Mouse (Mus musculus): Measurements from ENCODE around the gene Cbx4. TPM values are rescaled to one million over a fixed set of nuclear protein-coding genes. Genes with fewer than 3 reads are reported as not detected.

The Cbx4 gene
- polyA plus RNA-seq, 1 experiment from 2014 or later: 11.3 TPM

DNA sequence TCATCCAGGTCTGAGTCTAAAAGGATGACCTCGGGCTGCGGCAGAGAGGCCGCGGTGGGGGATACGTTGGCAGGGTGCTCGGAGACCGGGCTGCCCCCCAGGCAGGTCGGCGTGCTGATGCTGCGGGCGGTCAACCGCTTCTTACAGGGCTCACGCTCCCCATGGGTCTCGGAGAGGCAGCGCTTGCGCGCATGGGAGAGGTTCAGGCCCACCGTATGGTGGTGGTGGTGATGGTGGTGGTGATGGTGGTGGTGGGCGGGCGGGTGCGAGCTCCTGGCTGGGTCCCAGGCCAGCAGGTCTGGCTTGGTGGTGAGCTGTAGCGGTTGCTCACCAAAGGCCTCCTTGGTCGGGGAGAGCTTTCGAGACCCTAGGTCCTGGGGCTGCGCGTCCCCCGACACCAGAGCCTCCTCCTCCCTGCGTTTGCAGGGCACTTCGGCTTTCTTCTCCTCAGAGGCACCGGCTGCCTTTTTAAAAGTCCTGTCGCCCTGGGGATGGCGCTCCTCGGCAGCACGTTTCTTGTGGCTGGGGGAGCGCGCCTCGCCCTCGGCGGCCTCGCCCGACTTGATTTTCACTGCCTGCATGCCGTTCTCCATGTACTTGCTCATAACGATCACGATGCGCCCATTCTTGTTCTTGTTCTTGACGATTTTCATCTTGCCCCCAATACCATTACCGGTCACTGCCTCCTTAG is 4.7 kb downstream of the Cbx4 start:
- Histone ChIP-seq H3K9me3 (no peaks in the 10 kb centered on the region), H3K4me3 (peak overlapping the region; percentile 25), H3K27me3 (peaks cover 44% of the 10 kb centered on the region), H3K9ac (peak overlapping the region; percentile 25; the same call in 1 of the 2 replicates), H3K4me2 (replicated peaks) (peak overlapping the region; percentile 45), H3K36me3 (peaks cover 34% of the 10 kb centered on the region), H3K4me1 (peaks cover 65% of the 10 kb centered on the region), H3K27ac (no peak overlapping the region)
- WGBS: 28% methylated on average over 43 of the region's 47 CpGs
- ATAC-seq (ENCODE audit: low FRiP score, low read depth): no peak

GRCm38 (mm10) chr11:119080461-119081147 is 5.4 kb downstream of the Cbx4 start:
- 33% methylated on average over 33 of the region's 33 CpGs for WGBS

GRCm38 (mm10) chr11:119079445-119079837 is 6.6 kb downstream of the Cbx4 start:
- Histone ChIP-seq H3K4me3 (peak overlapping the region; percentile 25), H3K36me3 (peaks cover 34% of the 10 kb centered on the region), H3K9ac (peak overlapping the region; percentile 57), H3K4me2 (replicated peaks) (peak overlapping the region; percentile 52), H3K27ac (peak overlapping the region; percentile 39; the same call in 1 of the 2 replicates), H3K4me1 (peaks cover 60% of the 10 kb centered on the region), H3K27me3 (peaks cover 44% of the 10 kb centered on the region), H3K9me3 (no peaks in the 10 kb centered on the region)
- ATAC-seq (ENCODE audit: low FRiP score, low read depth): no peak
- 43% methylated on average over 7 of the region's 7 CpGs for WGBS

More at GRCm38 (mm10) chr11:119080461-119081147, 5.4 kb downstream of the Cbx4 start:
- H3K4me2 ChIP-seq (replicated peaks): peak overlapping the region; percentile 45
- H3K4me3 ChIP-seq: peak overlapping the region; percentile 25
- H3K27me3 ChIP-seq: peaks cover 44% of the 10 kb centered on the region
- peaks cover 65% of the 10 kb centered on the region for H3K4me1 ChIP-seq
- no peak for ATAC-seq (ENCODE audit: low FRiP score, low read depth)
- H3K27ac ChIP-seq: no peak overlapping the region
- peak overlapping the region; percentile 25; the same call in 1 of the 2 replicates for H3K9ac ChIP-seq
- H3K36me3 ChIP-seq: peaks cover 34% of the 10 kb centered on the region
- H3K9me3 ChIP-seq: no peaks in the 10 kb centered on the region

DNA sequence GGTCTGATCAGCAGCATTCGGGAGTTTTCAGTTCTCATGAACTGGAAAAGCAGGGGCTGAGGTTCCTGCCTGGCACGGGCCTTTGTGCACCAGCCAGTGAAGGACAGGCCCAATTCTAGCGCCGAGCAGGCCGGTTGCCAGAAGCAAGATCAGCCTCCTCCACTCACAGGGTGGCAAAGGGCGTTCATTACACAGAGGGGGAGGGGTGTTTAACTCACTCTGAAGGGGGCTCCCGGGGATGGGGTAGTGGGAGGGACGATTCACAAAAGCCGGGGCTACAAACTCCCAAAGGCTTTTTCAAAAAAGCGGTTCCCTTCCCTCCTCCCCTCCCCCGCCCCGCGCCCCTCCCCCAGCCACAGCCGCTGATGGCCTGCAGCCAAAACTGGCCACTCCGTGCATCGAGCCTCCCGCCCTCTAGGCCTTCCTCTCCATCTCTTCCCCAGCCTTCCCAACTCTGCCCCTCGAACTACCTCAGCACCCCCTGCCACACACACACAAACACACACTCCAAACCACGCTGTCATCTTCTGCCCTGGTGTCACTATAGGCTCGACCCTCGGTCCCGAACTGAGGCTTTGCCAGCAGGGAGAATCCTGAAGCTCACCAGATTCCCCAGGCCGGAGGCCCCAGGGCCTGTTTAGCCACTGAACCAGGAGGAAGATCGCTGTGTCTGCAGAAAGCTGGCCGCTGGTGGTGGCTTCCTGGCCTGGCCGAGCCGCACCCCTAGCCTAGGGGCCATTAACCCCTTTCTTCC is 7.2 kb downstream of the Cbx4 start:
- peaks cover 34% of the 10 kb centered on the region for H3K36me3 ChIP-seq
- peak overlapping the region; percentile 25 for H3K4me3 ChIP-seq
- no peak for ATAC-seq (ENCODE audit: low FRiP score, low read depth)
- 10% methylated on average over 24 of the region's 27 CpGs for WGBS
- peak overlapping the region; percentile 52 for H3K4me2 ChIP-seq (replicated peaks)
- peaks cover 49% of the 10 kb centered on the region for H3K27me3 ChIP-seq
- H3K4me1 ChIP-seq: peaks cover 60% of the 10 kb centered on the region
- H3K9ac ChIP-seq: peak overlapping the region; percentile 57
- H3K27ac ChIP-seq: peak overlapping the region; percentile 39; the same call in 1 of the 2 replicates
- H3K9me3 ChIP-seq: no peaks in the 10 kb centered on the region

DNA sequence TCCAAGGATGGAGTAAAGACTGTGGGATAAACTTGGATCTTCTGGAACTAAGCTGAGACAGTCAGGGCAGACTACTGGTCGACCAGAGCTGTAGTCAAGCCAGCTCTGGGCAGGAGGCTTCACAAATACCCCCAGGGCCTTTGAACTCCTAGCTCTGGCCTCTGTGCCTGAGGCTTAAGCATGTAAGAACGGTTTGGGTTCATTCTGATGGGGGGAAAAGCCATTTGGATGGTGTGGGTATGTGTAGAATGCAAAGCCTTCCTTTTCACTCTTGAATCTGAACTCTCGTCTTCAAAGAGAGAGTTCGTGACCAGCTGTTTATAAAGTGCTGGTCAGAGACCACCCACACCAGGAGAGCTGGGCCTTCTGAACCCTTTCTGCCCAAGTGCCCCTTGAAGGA is 8.3 kb downstream of the Cbx4 start:
- H3K9me3 ChIP-seq: no peaks in the 10 kb centered on the region
- no peak overlapping the region for H3K4me2 ChIP-seq (replicated peaks)
- no peak for ATAC-seq (ENCODE audit: low FRiP score, low read depth)
- H3K9ac ChIP-seq: no peak overlapping the region
- H3K4me3 ChIP-seq: no peak overlapping the region
- peaks cover 44% of the 10 kb centered on the region for H3K27me3 ChIP-seq
- peaks cover 34% of the 10 kb centered on the region for H3K36me3 ChIP-seq
- H3K27ac ChIP-seq: no peak overlapping the region
- WGBS: 68% methylated on average over 4 of the region's 4 CpGs
- peaks cover 55% of the 10 kb centered on the region for H3K4me1 ChIP-seq

DNA sequence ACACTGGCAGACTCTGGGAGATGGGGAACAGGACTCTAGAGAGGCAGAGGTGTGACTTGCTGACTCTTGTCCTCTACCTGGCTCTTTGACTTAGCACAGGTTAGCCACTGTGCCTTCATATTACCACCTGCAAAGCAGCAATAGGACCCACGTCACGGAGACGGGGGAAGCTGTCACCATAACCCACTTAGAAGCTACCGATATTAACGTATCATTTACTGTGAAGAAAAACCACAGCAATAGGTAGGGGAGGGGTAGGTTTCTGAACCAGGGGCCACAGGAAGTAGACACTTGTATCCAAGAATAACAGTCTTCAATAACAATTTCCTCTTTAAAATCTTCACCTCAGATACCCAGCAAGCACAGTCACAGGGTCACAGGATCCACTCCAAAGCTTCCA is 10.2 kb downstream of the Cbx4 start:
- peaks cover 34% of the 10 kb centered on the region for H3K27me3 ChIP-seq
- peaks cover 17% of the 10 kb centered on the region for H3K36me3 ChIP-seq
- peaks cover 35% of the 10 kb centered on the region for H3K4me1 ChIP-seq
- no peaks in the 10 kb centered on the region for H3K9me3 ChIP-seq
- no peak for ATAC-seq (ENCODE audit: low FRiP score, low read depth)
- H3K4me2 ChIP-seq (replicated peaks): no peak overlapping the region
- no peak overlapping the region for H3K27ac ChIP-seq
- no peak overlapping the region for H3K9ac ChIP-seq
- H3K4me3 ChIP-seq: no peak overlapping the region
- WGBS: 89% methylated on average over 5 of the region's 5 CpGs

DNA sequence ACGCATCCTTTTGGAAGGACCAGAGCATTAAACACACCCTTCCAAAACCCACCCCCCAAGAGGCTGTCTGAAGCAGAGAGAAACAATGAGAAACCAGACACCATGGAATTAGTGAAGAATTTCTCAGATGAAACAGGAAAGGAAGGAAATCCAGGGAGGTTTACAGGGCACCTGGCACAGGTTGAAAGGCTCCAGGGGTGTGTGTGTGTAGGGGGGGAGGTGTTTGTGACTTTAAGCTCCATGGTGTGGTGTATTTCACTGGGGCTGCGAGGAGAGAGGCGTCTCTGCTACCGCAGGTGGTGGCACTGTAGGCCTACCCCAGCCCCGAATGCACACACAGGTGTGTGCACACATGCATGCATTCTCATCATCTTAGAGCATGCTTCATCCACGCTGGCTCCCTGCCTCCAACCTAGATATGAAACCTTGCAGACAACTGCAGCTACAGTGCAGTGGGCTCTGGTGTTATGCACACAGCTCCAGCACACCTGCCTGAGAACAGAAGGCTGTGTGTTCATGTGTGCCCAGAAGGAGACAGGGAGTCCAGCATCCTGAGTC is 12.1 kb downstream of the Cbx4 start:
- no peak for ATAC-seq (ENCODE audit: low FRiP score, low read depth)
- Histone ChIP-seq H3K4me3 (no peak overlapping the region), H3K36me3 (peaks cover 7% of the 10 kb centered on the region; the same call in 1 of the 2 replicates), H3K4me2 (replicated peaks) (no peak overlapping the region), H3K27ac (no peak overlapping the region), H3K27me3 (peaks cover 18% of the 10 kb centered on the region; the same call in 1 of the 2 replicates), H3K4me1 (peaks cover 21% of the 10 kb centered on the region), H3K9ac (no peak overlapping the region), H3K9me3 (no peaks in the 10 kb centered on the region)
- WGBS: 40% methylated on average over 6 of the region's 6 CpGs

- H3K9ac ChIP-seq: no peak overlapping the region
- no peak overlapping the region for H3K4me2 ChIP-seq (replicated peaks)
- WGBS: 72% methylated on average over 6 of the region's 6 CpGs
- H3K36me3 ChIP-seq: peaks cover 5% of the 10 kb centered on the region; the same call in 1 of the 2 replicates
- H3K4me1 ChIP-seq: peaks cover 11% of the 10 kb centered on the region
- ATAC-seq (ENCODE audit: low FRiP score, low read depth): no peak
- H3K9me3 ChIP-seq: no peaks in the 10 kb centered on the region
- H3K27ac ChIP-seq: no peak overlapping the region
- H3K4me3 ChIP-seq: no peak overlapping the region
- H3K27me3 ChIP-seq: peaks cover 16% of the 10 kb centered on the region; the same call in 1 of the 2 replicates
These were observed 13.0 kb downstream of the Cbx4 start for GRCm38 (mm10) chr11:119072986-119073385.

DNA sequence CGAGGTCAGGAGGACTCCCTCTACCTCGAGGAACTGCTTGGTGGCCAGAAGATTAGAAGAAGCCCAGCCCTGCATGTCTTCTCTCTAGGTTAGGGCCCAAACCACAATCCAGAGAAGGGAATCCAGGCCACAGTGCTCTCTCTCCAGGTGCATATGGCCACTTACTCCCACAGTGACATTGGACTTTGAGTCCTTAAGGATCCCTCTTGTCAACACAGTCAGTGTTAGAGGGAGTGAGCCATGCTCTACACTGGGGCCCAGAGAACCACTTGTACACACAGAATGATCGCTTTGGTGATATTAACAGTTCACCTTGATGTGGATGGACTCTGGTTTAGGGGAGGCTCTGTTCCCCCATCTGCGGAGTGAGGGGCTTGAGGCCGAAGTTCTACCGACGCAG is 13.8 kb downstream of the Cbx4 start:
- Histone ChIP-seq H3K9ac (no peak overlapping the region), H3K4me1 (peaks cover 11% of the 10 kb centered on the region), H3K4me2 (replicated peaks) (no peak overlapping the region), H3K27me3 (peaks cover 15% of the 10 kb centered on the region; the same call in 1 of the 2 replicates), H3K27ac (peak overlapping the region; percentile 3; the same call in 1 of the 2 replicates), H3K36me3 (no peaks in the 10 kb centered on the region), H3K4me3 (no peak overlapping the region), H3K9me3 (no peaks in the 10 kb centered on the region)
- 81% methylated on average over 7 of the region's 7 CpGs for WGBS
- no peak for ATAC-seq (ENCODE audit: low FRiP score, low read depth)

DNA sequence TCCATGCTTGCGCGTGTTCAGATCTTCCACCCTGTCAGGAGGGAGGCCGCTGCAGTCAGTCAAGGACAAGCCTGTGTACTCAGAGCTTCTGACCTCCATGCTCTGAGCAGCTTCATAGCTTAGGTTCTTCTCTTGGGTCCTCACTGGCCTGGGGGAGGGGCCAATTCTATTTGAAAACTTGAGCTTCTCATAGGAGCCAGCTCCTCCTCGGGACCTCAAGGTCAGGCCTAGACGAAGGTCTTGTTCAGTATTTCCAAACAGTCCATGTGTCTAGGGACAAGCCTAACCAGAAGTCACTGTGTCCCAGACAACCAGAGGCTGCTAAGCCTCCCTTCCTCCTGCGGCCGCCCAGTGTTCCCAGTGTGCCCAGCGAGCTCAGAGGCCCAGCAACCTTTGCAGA is 19.2 kb downstream of the Cbx4 start:
- no peak for ATAC-seq (ENCODE audit: low FRiP score, low read depth)
- Histone ChIP-seq H3K9me3 (peaks cover 4% of the 10 kb centered on the region; the same call in 1 of the 2 replicates), H3K27me3 (peaks cover 30% of the 10 kb centered on the region), H3K4me2 (replicated peaks) (no peak overlapping the region), H3K36me3 (no peaks in the 10 kb centered on the region), H3K4me3 (no peak overlapping the region), H3K9ac (no peak overlapping the region), H3K27ac (no peak overlapping the region), H3K4me1 (no peaks in the 10 kb centered on the region)
- WGBS: 82% methylated on average over 8 of the region's 8 CpGs

GRCm38 (mm10) chr11:119059256-119059655 is 26.8 kb downstream of the Cbx4 start:
- peaks cover 5% of the 10 kb centered on the region; the same call in 1 of the 2 replicates for H3K9me3 ChIP-seq
- peaks cover 89% of the 10 kb centered on the region for H3K27me3 ChIP-seq
- H3K4me3 ChIP-seq: no peak overlapping the region
- H3K4me1 ChIP-seq: peaks cover 41% of the 10 kb centered on the region
- no peak for ATAC-seq (ENCODE audit: low FRiP score, low read depth)
- no peak overlapping the region for H3K27ac ChIP-seq
- H3K36me3 ChIP-seq: no peaks in the 10 kb centered on the region
- no peak overlapping the region for H3K4me2 ChIP-seq (replicated peaks)
- no peak overlapping the region for H3K9ac ChIP-seq
- WGBS: 2% methylated on average over 3 of the region's 3 CpGs
